Mouse (Mus musculus): ENCODE measurements at regions not wholly inside any gene's neighbourhood (a gene's known extent, or its start where the extent isn't known, plus 50 kb on each side); places are given as distances from the start of the nearest gene placed in this dataset.
A peak's percentile ranks its signal among the peaks of the same experiment; 100 is the strongest.

DNA sequence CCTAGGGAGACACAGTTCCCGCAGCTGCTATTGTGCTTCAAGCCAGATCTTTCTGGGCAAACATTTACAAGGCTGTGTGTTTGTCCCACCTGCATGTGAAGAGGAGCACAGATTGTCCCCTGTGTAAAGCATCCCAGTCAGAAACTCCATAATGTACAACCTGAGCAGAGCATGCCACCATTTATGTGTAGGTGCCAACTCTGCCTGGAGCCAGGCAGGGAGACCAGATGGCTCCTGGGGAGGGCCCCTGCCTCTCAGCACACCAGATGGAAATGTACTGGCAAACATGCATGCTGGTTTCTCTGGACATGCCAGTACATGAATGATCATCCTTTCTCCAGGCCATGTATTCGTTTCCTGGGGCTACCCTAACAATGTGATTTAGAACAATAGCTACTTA lies 98.6 kb upstream of the Foxp3 start:
- DNase-seq (ENCODE audit: low spot score in 2 of 2), result no peak

DNA sequence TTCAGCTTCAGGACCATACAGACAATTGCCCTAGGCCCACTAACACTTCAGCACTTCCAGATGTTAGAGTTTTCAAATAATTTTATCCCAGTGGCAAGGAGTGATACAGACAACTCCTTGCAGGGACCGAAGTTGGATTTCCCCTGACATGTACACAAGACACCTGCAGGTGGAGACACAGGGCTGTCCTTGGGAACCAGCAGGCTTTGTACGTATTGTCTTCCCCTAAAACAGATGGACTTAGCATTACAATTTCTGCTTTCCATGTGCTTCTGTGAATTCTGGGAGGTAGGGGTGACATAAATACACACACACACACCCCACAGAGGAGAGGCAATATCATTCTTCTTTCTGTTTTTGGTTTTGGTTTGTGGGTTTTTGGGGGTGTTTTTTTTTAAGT lies 98.2 kb upstream of the Usp27x start:
- peak; percentile 6 to 9 for DNase-seq (ENCODE audit: low spot score in 2 of 2)

DNA sequence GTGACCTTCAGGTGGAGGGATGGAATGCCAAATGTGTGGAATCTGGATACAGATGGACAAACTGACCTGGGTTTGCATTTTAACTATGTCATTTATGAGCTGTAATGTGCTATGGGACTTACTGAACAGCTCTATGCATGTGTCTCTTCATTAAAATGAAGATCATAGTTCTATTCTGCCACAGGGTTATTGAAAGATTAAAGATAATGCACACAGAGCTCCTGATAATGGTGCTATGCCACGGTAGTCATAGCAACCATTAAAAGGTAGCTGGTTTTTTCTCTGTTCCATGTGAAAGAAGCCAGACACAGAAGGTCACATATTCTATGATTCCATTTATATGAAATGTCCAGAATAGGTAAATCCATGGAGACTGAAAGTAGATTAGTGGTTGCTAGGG lies 94.2 kb upstream of the Usp27x start:
- no peak for DNase-seq (ENCODE audit: low spot score in 2 of 2)

DNA sequence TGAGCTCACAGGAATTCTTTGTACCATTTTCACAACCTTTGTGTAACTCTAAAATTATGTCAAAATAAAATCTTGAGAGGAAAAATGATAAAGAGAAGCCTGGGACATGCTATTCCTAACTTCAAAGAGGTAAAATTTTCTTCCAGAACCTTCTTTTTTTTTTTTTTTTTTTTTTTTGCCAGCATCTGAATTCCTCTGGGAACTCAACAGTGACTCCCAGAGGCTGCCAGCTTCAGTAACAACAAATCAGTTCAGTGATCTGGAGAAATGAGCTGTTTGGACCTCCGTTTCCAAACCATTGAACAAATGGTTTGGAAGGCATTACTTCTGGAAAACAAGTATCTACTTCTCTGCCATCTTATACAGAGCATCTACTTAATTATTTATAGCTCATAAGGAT lies 92.4 kb upstream of the Usp27x start:
- DNase-seq (ENCODE audit: low spot score in 2 of 2), result no peak

DNA sequence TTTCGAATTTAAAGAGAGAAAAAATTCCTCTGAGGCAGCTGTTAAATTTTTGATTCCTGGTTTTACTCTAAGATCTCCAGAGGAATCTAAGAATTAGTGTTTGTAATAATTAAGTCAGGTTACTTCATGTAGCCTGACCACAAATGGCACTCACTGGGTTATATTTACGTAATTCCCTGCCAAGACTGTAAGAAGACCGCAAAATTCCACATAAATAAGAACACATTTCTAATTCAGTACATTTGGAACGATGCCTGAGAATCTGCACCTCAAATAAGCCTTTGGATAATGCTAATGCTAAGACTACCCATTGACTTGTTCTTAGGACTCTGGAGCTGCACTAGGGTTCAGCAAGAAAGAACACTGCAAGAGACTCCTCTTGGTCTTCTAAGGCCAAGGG lies 81.2 kb upstream of the Usp27x start:
- no peak for DNase-seq (ENCODE audit: low spot score in 2 of 2)

DNA sequence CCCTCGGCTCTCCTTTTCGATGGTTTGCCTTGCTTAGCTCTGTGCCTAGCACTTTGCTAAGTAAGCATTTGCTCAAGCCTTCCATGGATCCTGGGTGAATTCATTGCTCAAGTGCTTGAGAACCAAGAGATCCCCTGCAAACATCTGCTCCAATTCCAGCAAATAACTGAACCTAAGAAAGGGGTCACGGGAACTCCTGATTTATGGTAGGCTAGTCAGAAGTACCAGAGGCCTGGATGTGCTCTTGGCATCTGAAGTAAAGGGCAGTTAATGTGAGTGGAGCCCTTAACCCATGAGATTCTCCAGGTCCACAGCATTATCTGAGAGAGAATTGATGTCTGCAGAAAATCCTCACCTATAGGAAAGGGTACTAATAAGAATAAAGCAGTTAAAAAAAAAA lies 69.4 kb upstream of the Usp27x start:
- no peak for DNase-seq (ENCODE audit: low spot score in 2 of 2)

DNA sequence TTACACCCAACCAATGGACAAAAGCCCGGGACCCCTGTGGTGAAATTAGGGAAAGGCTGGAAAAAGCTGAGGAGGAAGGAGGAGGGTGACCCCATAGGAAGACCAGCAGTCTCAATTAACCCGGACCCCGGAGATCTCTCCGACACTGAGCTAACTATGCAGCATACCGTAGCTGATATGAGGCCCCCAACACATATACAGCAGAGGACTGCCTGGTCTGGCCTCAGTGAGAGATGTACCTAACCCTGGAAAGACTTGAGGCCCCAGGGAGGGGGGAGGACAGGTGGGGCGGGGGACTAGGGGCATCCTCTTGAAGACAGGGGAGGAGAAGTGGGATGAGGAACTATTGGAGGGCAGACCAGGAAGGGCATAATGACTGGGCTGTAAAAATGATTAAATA lies 69.0 kb upstream of the Usp27x start:
- no peak for DNase-seq (ENCODE audit: low spot score in 2 of 2)

DNA sequence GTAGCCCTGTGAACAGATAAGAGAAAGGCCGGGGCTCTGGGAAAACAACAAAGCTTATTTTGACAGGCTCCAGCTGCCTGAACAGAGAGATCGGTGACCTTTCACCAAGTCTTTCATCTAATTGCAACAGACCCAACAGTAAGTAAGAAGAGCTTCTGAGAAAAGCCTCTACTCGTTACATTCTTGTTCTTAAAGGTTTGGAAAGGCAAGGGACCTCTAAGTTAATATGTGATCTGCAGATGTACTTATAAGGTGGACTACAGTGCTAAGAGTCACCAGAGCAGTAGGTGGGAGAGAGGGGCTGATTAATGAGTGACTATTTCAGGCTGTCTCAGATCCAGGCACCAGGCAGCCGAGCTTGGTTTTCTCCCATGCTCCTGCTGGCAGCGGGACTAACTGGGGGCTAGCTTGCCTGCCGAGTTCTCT lies 68.4 kb upstream of the Usp27x start:
- DNase-seq (ENCODE audit: low spot score in 2 of 2), result no peak

DNA sequence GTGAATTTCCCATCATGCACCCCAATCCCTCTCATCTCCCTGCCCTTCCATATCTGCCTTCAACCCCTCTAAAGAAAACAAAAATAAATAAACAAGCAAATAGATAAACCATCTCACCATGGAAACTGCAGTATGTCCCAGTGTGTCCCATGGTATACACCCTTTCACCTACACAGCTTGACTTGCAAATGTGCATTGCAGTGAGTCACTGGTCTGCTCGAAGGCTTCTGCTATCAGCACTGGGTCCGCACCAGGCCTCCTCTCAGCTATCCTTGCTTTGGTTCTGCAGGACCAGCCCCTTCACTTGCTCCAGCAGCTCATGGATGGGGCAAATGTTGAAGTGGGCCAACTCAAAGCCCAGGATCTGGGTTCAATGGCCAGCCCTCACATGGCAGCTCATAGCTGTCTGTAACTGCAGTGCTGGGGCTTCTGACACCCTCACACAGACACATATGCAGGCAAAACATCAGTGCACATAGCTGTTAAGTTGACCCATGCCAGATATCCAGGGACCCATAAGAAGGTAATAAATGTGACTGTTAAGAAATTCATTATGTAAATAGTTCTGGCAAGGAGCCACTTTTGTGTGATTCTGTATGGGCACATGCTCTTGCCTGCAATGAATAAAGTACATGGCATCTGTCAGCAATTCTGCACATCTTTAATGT lies 59.9 kb upstream of the Usp27x start:
- DNase-seq (ENCODE audit: low spot score in 2 of 2), result no peak

DNA sequence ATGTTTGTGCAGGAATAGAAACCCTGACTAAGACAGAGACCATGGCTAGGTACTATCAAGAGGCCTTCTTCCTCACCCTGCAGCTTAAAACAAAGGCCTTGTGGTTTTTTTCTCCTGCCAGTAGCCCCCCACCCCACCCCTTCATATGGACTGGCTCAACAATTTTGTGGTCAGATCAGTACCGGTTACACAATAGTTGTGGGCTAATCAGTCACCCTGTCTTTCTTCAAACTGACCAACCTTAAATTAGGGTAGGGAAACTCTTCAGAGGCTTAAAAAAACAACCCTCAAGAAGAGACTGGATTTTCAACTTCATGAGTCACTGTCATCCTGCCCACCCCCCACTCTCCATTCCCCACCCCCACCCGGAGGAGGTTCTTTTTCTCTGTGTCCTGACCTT lies 58.6 kb upstream of the Usp27x start:
- no peak for DNase-seq (ENCODE audit: low spot score in 2 of 2)

DNA sequence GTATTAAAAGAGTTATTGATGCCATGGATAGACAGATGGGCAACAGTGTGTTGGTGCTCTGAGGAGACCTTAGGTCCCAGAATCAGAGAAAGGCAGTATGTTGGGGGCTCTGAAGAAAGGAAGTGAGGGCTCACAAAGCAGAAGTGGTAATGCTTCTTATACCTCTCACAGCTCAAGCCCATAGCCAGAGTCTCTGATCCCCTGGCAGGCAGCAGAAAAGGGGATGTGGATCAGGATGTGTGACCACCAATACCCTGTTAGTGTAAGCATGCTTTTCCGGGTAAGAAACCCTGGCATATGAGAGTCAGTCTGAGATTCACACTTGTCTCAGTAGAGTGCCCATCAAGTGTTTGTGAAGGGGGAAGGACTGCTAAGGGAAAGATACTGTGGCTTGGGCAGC lies 54.8 kb upstream of the Usp27x start:
- no peak for DNase-seq (ENCODE audit: low spot score in 2 of 2)

DNA sequence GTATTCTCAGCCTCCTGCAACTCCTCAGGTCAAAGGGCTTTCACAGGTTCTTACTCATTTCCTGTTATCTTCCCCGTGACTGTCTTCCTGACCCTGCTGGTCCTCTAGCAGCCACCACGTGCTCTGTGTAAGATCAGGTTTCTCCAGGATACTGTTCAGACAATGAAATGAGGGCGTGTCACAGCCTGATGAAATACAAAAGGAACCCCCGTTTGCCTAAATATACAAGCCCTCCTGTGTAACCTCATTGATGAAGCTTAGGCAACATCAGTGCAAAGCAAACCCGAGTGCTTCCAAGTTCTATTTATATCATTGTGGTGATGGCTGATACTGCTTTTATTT lies 53.9 kb upstream of the Usp27x start:
- DNase-seq (ENCODE audit: low spot score in 2 of 2), result no peak

DNA sequence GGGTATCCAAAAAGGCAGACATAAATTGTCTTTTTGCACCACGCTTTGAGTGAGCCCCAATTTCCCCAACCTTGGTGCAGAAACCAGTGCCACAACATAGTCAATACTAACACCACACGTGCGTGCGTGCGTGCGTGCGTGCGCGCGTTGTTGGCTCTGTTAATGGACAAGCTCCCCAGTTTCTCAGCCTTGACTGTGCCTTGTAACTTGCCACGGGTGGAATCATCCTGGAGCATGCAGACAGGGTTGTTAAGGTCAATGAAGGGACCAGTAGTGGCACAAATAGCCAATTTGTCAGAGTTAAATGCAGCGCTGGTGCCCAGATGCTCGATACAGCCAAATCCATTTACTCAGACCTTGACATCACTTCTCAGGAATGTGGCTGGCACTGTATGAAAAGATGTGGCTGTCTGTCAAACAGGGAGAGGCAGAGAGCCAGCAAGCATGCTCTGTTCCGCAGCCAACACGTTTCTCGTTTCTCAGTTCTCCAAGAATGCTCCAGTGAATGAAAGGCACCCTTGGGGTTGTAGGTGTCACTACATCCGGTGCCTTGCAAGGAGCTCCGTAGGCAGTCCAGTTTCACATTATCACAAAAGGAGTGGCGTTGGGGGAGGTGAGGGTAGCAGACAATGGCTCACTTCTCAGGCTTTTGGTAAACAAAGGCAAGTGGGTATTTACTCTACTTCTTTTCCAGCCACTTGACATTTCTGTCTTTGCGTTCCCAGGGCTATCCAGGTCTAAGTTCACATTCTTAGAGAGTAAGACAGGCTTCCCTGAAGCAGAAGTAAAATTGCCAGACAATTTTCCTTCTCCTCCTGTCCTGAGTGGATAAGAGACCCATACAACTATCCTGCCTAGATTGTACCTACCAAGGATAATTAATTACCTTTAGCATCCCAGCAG lies 53.2 kb upstream of the Usp27x start:
- no peak for DNase-seq (ENCODE audit: low spot score in 2 of 2)
